Comparison of ENCODE assay signal across 13 mouse cellular contexts in genomic region chr13:99170337-99170736, GRCm38 (mm10). TPM values are rescaled to one million over a fixed set of nuclear protein-coding genes. Genes with fewer than 3 reads are reported as not detected.
DNase-seq lines count a peak whose midpoint lies in the region; TF ChIP-seq lines count a peak whose summit lies in the region.
"Had no signal": no experiment of that assay in that cellular context is flagged by ENCODE, and none has a peak within 500 bp of the region (broad histone marks: within the 10 kb centered on the region; RNA-seq: fewer than 3 reads in every experiment).

No protein-coding gene starts in this region.

- H3K27me3 ChIP-seq in kidney, adult 2 months (replicated peaks; ENCODE audit: control insufficient read depth, insufficient read depth, low read length) = no peaks in the 10 kb centered on the region
- H3K27me3 ChIP-seq: liver, embryonic 13.5 days; midbrain, embryonic 15.5 days had no signal

- 33% methylated on average over 2 of the region's 2 CpGs for WGBS in kidney, adult 2 months

- no peaks in the 10 kb centered on the region for H3K36me3 ChIP-seq in kidney, adult 2 months (ENCODE audit: control insufficient read depth, insufficient read depth, low read length)
- H3K36me3 ChIP-seq: liver, embryonic 13.5 days; midbrain, embryonic 15.5 days had no signal

- H3K27ac ChIP-seq in kidney, adult 2 months (ENCODE audit: insufficient read depth, low read depth, low read length) = no peak overlapping the region
- peak overlapping the region; percentile 72; the same call in 1 of the 2 replicates for H3K27ac ChIP-seq in brown adipose tissue, adult 24 weeks (replicated peaks; ENCODE audit: low read depth, low read length)
- H3K27ac ChIP-seq: liver, embryonic 13.5 days; midbrain, embryonic 15.5 days had no signal

- no peak for TF ChIP-seq CTCF in kidney, adult 2 months (conservative IDR thresholded peaks at IDR 0.05; ENCODE audit: insufficient read depth, insufficient read length, low read depth, low read length)

- H3K4me1 ChIP-seq in kidney, adult 2 months (ENCODE audit: control insufficient read depth, insufficient read depth, low read length) = no peaks in the 10 kb centered on the region
- H3K4me1 ChIP-seq in brown adipose tissue, adult 24 weeks (ENCODE audit: control insufficient read depth, insufficient read depth, insufficient read length, low read length) = peaks cover 9% of the 10 kb centered on the region
- H3K4me1 ChIP-seq: midbrain, embryonic 15.5 days had no signal

- DNase-seq in embryo, embryonic 10.5 days (ENCODE audit: low spot score) = peak; percentile 64
- DNase-seq in embryo, embryonic 10 days (ENCODE audit: low spot score) = no peak
- DNase-seq in kidney, adult 2 months = peak; percentile 58
- DNase-seq in kidney, postnatal 14 days = no peak
- peak; percentile 85 for DNase-seq in 3T3-L1 (ENCODE audit: low read depth, low spot score)
- no peak for DNase-seq in thymus, postnatal 25 days
- no peak for DNase-seq in urinary bladder, adult 2 months (ENCODE audit: low spot score)
- DNase-seq: kidney, adult 11 months; liver, embryonic 13.5 days; thymus, postnatal 4 days had no signal

- TF ChIP-seq POLR2A in kidney, adult 2 months (IDR thresholded peaks at IDR 0.05; ENCODE audit: low read depth, low read length) = no peak

- H3K4me3 ChIP-seq in kidney, adult 2 months (ENCODE audit: insufficient read depth, low read depth, low read length) = no peak overlapping the region
- H3K4me3 ChIP-seq in brown adipose tissue, adult 24 weeks (ENCODE audit: insufficient read depth, low read depth, low read length) = no peak overlapping the region
- H3K4me3 ChIP-seq: liver, embryonic 13.5 days; midbrain, embryonic 15.5 days had no signal

RNA-seq across cellular contexts. Expression of gene Zfp366, which starts 14.3 kb away (rescaled TPM):
- polyA plus RNA-seq in kidney, adult 2 months (2012; rRNA removed) = 3.1 and 4.3 TPM in 2 replicates
- polyA plus RNA-seq in brown adipose tissue, adult 24 weeks (2012; ENCODE audit: insufficient read depth, insufficient read length, missing spikeins) = 2.8 and 6.6 TPM in 2 replicates
- 1.1 and 3.0 TPM in 2 replicates for polyA plus RNA-seq in urinary bladder, adult 2 months (2012; rRNA removed)
- polyA plus RNA-seq: C2C12 had no signal

Comparison
In these comparisons a context has a peak if more than half of its experiments do, and no peak if none do; other contexts are left out.
1. DNase-seq: peak in embryo, embryonic 10.5 days (single experiment), kidney, adult 2 months (single experiment) and 3T3-L1 (single experiment); none in embryo, embryonic 10 days (single experiment), kidney, postnatal 14 days (single experiment), thymus, postnatal 25 days (single experiment) and urinary bladder, adult 2 months (single experiment).